Comparison of ENCODE assay signal across 9 mouse cellular contexts in genomic region chr11:22584488-22585158, GRCm38 (mm10).
DNase-seq lines count a peak whose midpoint lies in the region; ATAC-seq lines count a peak whose summit lies in the region.
"Had no signal": no experiment of that assay in that cellular context is flagged by ENCODE, and none has a peak within 500 bp of the region (broad histone marks: within the 10 kb centered on the region; RNA-seq: fewer than 3 reads in every experiment).

No protein-coding gene starts in this region.

- peak; percentile 88 for ATAC-seq in forebrain, embryonic 15.5 days (replicated peaks)
- peak; percentile 96 for ATAC-seq in hindbrain, embryonic 12.5 days (ENCODE audit: low FRiP score)
- ATAC-seq in erythroid progenitor cell, adult 5-6 weeks (replicated peaks; ENCODE audit: low FRiP score, poor library complexity, severe bottlenecking), result no peak
- ATAC-seq: Patski had no signal

- 9% methylated on average over 14 of the region's 14 CpGs for WGBS in forebrain, embryonic 15.5 days
- 5% methylated on average over 14 of the region's 14 CpGs for WGBS in hindbrain, embryonic 12.5 days

- peak overlapping the region; percentile 28 for H3K9ac ChIP-seq in forebrain, embryonic 15.5 days (replicated peaks)
- peak overlapping the region; percentile 29; the same call in 1 of the 2 replicates for H3K9ac ChIP-seq in hindbrain, embryonic 12.5 days

- peak overlapping the region; percentile 43 for H3K4me2 ChIP-seq in forebrain, embryonic 15.5 days (replicated peaks)
- peak overlapping the region; percentile 49 for H3K4me2 ChIP-seq in hindbrain, embryonic 12.5 days (replicated peaks)

- H3K36me3 ChIP-seq in forebrain, embryonic 15.5 days, result no peaks in the 10 kb centered on the region
- no peaks in the 10 kb centered on the region for H3K36me3 ChIP-seq in hindbrain, embryonic 12.5 days

- peaks cover 35% of the 10 kb centered on the region for H3K4me1 ChIP-seq in forebrain, embryonic 15.5 days
- peaks cover 33% of the 10 kb centered on the region for H3K4me1 ChIP-seq in hindbrain, embryonic 12.5 days

- H3K27ac ChIP-seq in forebrain, embryonic 15.5 days (replicated peaks), result peak overlapping the region; percentile 86
- H3K27ac ChIP-seq in hindbrain, embryonic 12.5 days, result peak overlapping the region; percentile 80

- H3K9me3 ChIP-seq in forebrain, embryonic 15.5 days, result no peaks in the 10 kb centered on the region
- H3K9me3 ChIP-seq in hindbrain, embryonic 12.5 days (replicated peaks), result no peaks in the 10 kb centered on the region

- H3K27me3 ChIP-seq in forebrain, embryonic 15.5 days, result no peaks in the 10 kb centered on the region
- no peaks in the 10 kb centered on the region for H3K27me3 ChIP-seq in hindbrain, embryonic 12.5 days
- H3K27me3 ChIP-seq: Patski had no signal

- peak overlapping the region; percentile 15; the same call in 1 of the 2 replicates for H3K4me3 ChIP-seq in forebrain, embryonic 15.5 days
- H3K4me3 ChIP-seq in hindbrain, embryonic 12.5 days, result 0 out of 2 replicates have a peak overlapping the region, but pooled peaks have one; percentile 9

- DNase-seq in B cell, adult 2 months, result peak; percentile 5 to 6
- peak; percentile 52 to 57 for DNase-seq in adrenal gland, postnatal 36 days
- peak; percentile 69 for DNase-seq in layer of hippocampus, adult 9-11 months
- peak; percentile 84 for DNase-seq in lung, postnatal 25 days (ENCODE audit: low spot score)
- peak; percentile 49 for DNase-seq in right cerebral cortex, postnatal 4 days

Comparison
In these comparisons a context has a peak if more than half of its experiments do, and no peak if none do; other contexts are left out.
1. DNase-seq: peak in every context shown above with its lines; median percentile 84 in lung, postnatal 25 days; 69 in layer of hippocampus, adult 9-11 months; 54 in adrenal gland, postnatal 36 days; 49 in right cerebral cortex, postnatal 4 days; 6 in B cell, adult 2 months.